In the genomic region with DNA sequence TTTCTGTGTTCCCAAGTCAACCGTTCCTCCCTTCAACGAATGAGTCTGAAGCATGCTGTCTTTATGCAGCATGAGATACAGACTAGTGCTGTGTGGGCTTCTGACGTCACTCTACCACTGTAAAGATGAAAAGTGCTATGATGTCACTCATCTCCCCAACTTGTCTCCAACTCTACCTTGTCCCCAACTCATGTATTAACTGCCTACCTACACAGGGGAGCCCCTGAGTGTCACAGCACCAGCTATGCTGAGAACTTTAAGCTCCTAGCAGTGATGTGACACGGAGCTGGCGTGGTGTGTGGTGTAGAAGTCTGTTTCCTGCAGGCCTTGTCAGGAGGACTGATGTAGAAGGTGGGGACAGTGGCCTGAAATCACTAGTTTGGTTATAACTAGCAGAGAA, we compare ENCODE assay signal across 31 mouse cellular contexts. TPM values are rescaled to one million over a fixed set of nuclear protein-coding genes. Genes with fewer than 3 reads are reported as not detected.
DNase-seq lines count a peak whose midpoint lies in the region; ATAC-seq and TF ChIP-seq lines count a peak whose summit lies in the region.
"Had no signal": no experiment of that assay in that cellular context is flagged by ENCODE, and none has a peak within 500 bp of the region (broad histone marks: within the 10 kb centered on the region; RNA-seq: fewer than 3 reads in every experiment).

No protein-coding gene starts in this region.

- 0 out of 2 replicates have a peak overlapping the region, but pooled peaks have one; percentile 45 for H3K27ac ChIP-seq in liver, postnatal 0 days (ENCODE audit: low read depth)
- peak overlapping the region; percentile 18 for H3K27ac ChIP-seq in bone marrow, adult 2 months (ENCODE audit: control insufficient read depth, insufficient read depth, low read depth, low read length, poor library complexity)
- H3K27ac ChIP-seq: embryonic facial prominence, embryonic 12.5 days; heart, adult 2 months; hindbrain, embryonic 10.5 days; hindbrain, embryonic 15.5 days; intestine, embryonic 15.5 days; limb, embryonic 12.5 days; midbrain, embryonic 10.5 days; neural tube, embryonic 13.5 days; stomach, embryonic 15.5 days had no signal

- no peak overlapping the region for H3K4me2 ChIP-seq in liver, postnatal 0 days (ENCODE audit: low read depth, low read length)
- H3K4me2 ChIP-seq: embryonic facial prominence, embryonic 12.5 days; heart, embryonic 12.5 days; hindbrain, embryonic 15.5 days; intestine, embryonic 15.5 days; limb, embryonic 12.5 days; liver, embryonic 11.5 days; neural tube, embryonic 13.5 days; stomach, embryonic 15.5 days had no signal

- TF ChIP-seq CTCF in liver, postnatal 0 days (IDR thresholded peaks at IDR 0.05; ENCODE audit: low read depth), result no peak
- no peak for TF ChIP-seq CTCF in bone marrow, adult 2 months (IDR thresholded peaks at IDR 0.05; ENCODE audit: control insufficient read depth, insufficient read depth, low read length)

- H3K4me1 ChIP-seq in liver, postnatal 0 days (ENCODE audit: insufficient read depth), result peaks cover 69% of the 10 kb centered on the region
- H3K4me1 ChIP-seq in bone marrow, adult 2 months (ENCODE audit: control insufficient read depth, insufficient read depth, low read length), result peaks cover 15% of the 10 kb centered on the region

- H3K9ac ChIP-seq in liver, postnatal 0 days (replicated peaks), result no peak overlapping the region
- H3K9ac ChIP-seq: embryonic facial prominence, embryonic 12.5 days; heart, embryonic 12.5 days; hindbrain, embryonic 15.5 days; intestine, embryonic 15.5 days; limb, embryonic 12.5 days; neural tube, embryonic 13.5 days; stomach, embryonic 15.5 days had no signal

- TF ChIP-seq EP300 in liver, postnatal 0 days (IDR thresholded peaks at IDR 0.05; ENCODE audit: low read depth), result no peak

- no peaks in the 10 kb centered on the region for H3K36me3 ChIP-seq in liver, postnatal 0 days (replicated peaks; ENCODE audit: insufficient read depth, low read length)
- H3K36me3 ChIP-seq: embryonic facial prominence, embryonic 12.5 days; heart, embryonic 12.5 days; hindbrain, embryonic 10.5 days; hindbrain, embryonic 15.5 days; intestine, embryonic 15.5 days; limb, embryonic 12.5 days; midbrain, embryonic 10.5 days; neural tube, embryonic 13.5 days; stomach, embryonic 15.5 days had no signal

- no peak overlapping the region for H3K4me3 ChIP-seq in liver, postnatal 0 days (ENCODE audit: low read depth, low read length)
- no peak overlapping the region for H3K4me3 ChIP-seq in bone marrow, adult 2 months (replicated peaks; ENCODE audit: control insufficient read depth, low read depth, low read length)
- H3K4me3 ChIP-seq: embryonic facial prominence, embryonic 12.5 days; heart, adult 2 months; heart, embryonic 12.5 days; hindbrain, embryonic 10.5 days; hindbrain, embryonic 15.5 days; intestine, embryonic 15.5 days; limb, embryonic 12.5 days; midbrain, embryonic 10.5 days; neural tube, embryonic 13.5 days; stomach, embryonic 15.5 days had no signal

- no peak for TF ChIP-seq POLR2A in bone marrow, adult 2 months (IDR thresholded peaks at IDR 0.05; ENCODE audit: borderline replicate concordance, control insufficient read depth, low read depth, low read length)

- 54% methylated on average over 5 of the region's 5 CpGs for WGBS in liver, postnatal 0 days (ENCODE audit: insufficient replicate concordance)
- WGBS in bone marrow, adult 2 months, result 47% methylated on average over 5 of the region's 5 CpGs

- no peaks in the 10 kb centered on the region for H3K27me3 ChIP-seq in liver, postnatal 0 days (ENCODE audit: insufficient read depth, low read length)
- H3K27me3 ChIP-seq: embryonic facial prominence, embryonic 12.5 days; heart, embryonic 12.5 days; intestine, embryonic 15.5 days; stomach, embryonic 15.5 days had no signal

- ATAC-seq in liver, postnatal 0 days, result no peak
- ATAC-seq: forebrain, embryonic 14.5 days; intestine, embryonic 15.5 days; lung, postnatal 0 days; midbrain, embryonic 16.5 days had no signal

- DNase-seq in liver, postnatal 0 days, result no peak
- DNase-seq in liver, result no peak
- DNase-seq in thymus, postnatal 0 days (ENCODE audit: low spot score), result peak; percentile 48
- no peak for DNase-seq in thymus, postnatal 25 days
- peak; percentile 76 for DNase-seq in naive thymus-derived CD4-positive, alpha-beta T cell, adult 2 months (ENCODE audit: low read depth)
- DNase-seq in frontal cortex, postnatal 10 days (ENCODE audit: low spot score in 2 of 2), result no peak
- no peak for DNase-seq in natural killer cell, adult 2 months (ENCODE audit: low spot score in 2 of 2)
- DNase-seq: adrenal gland, adult 8-10 months; cerebellum, adult 8-10 months; cerebellum, postnatal 36 days; embryo, embryonic 11 days; gastrocnemius, postnatal 36 days; kidney, adult 2 months; kidney, postnatal 4 days; layer of hippocampus, postnatal 36 days; right cerebral cortex, postnatal 4 days had no signal

- H3K9me3 ChIP-seq in liver, postnatal 0 days (ENCODE audit: low read length), result no peaks in the 10 kb centered on the region
- H3K9me3 ChIP-seq: embryonic facial prominence, embryonic 12.5 days; heart, embryonic 12.5 days; hindbrain, embryonic 10.5 days; hindbrain, embryonic 15.5 days; intestine, embryonic 15.5 days; limb, embryonic 12.5 days; midbrain, embryonic 10.5 days; neural tube, embryonic 13.5 days; stomach, embryonic 15.5 days had no signal

RNA-seq across cellular contexts. Expression of gene Usp3, which starts 5.7 kb away (rescaled TPM):
- polyA plus RNA-seq in liver, postnatal 0 days (2015; fragmentation: Nextera tagmentation; extraction: Ambion mirVana), result 19.8 and 21.6 TPM in 2 replicates
- polyA plus RNA-seq in thymus, postnatal 0 days (2015; fragmentation: Nextera tagmentation; extraction: Ambion mirVana), result 154 and 168 TPM in 2 replicates
- polyA plus RNA-seq in bone marrow, adult 2 months (2011; ENCODE audit: insufficient read depth, insufficient read length, low replicate concordance, missing spikeins), result 12.8 and 33.3 TPM in 2 replicates

Comparison
In these comparisons a context has a peak if more than half of its experiments do, and no peak if none do; other contexts are left out.
1. DNase-seq: peak in thymus, postnatal 0 days (single experiment) and naive thymus-derived CD4-positive, alpha-beta T cell, adult 2 months (single experiment); none in liver, postnatal 0 days (single experiment), liver (single experiment), thymus, postnatal 25 days (single experiment), frontal cortex, postnatal 10 days (0 of 2) and natural killer cell, adult 2 months (0 of 2).